Mouse (Mus musculus) megakaryocyte, embryonic 14.5 days (primary cell): ENCODE data around the gene Dlx6.

Experiments
- FLI1 ChIP-seq: IDR thresholded peaks from 2 replicates; pipeline ENCODE4 v1.6.1; 2012; ENCODE audit warnings: low read length, inconsistent platforms, mixed read lengths
- GATA1 ChIP-seq: IDR thresholded peaks from 3 replicates; pipeline ENCODE4 v1.6.1; 2012; ENCODE audit warnings: mixed read lengths, low read length, inconsistent platforms, borderline replicate concordance

DNA sequence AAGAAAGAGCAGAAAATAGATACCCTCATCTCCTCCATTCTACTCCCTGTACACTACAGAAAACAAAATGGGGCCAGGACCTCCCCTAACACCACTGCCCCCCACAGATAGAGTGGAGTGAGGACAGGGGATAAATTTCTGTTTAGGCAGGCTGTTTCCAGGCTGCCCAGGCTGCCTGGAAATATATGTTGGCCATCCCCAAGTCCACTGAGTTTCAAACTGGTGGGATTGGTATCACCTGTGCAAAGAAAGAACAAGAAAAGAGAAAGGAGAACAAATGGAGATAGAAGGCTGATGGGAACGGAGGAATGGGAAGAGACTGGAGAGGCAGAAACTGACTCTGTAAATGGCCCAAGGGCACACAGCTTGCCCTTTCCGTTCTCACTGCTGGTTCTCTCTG lies 13.1 kb downstream of the Dlx6 start:
- TF ChIP-seq FLI1 (no peak), GATA1 (no peak)
